Mouse (Mus musculus) ES-E14 (cell line): Measurements from ENCODE around the gene B3gntl1. TPM values are rescaled to one million over a fixed set of nuclear protein-coding genes. Genes with fewer than 3 reads are reported as not detected.

ENCODE experiments used
- DNase-seq: peaks from one replicate; pipeline ENCODE4 v3.0.0-alpha.2; 2013; ENCODE audit warnings: low read depth, low spot score
- H3K27ac ChIP-seq: 2 replicates; pipeline ENCODE4 v1.5.1; 2012; ENCODE audit warnings: low read depth, mild to moderate bottlenecking, low read length, moderate library complexity, mixed read lengths; ENCODE audit not compliant: poor library complexity, insufficient read depth, severe bottlenecking
- H3K36me3 ChIP-seq: 2 replicates; pipeline ENCODE4 v1.6.1; 2012; ENCODE audit warnings: mild to moderate bottlenecking, low read length, moderate library complexity, mixed read lengths; ENCODE audit not compliant: control insufficient read depth, poor library complexity, insufficient read depth, severe bottlenecking
- H3K4me1 ChIP-seq, 2 experiments: fragments of 150-350 bp in 1 of 2; sonication (generic) in 1 of 2; 2 replicates each; pipeline ENCODE4 v1.6.1; 2012; ENCODE audit warnings: low read length in 2 of 2, mild to moderate bottlenecking in 1 of 2, mixed read lengths in 1 of 2; ENCODE audit not compliant: control insufficient read depth in 2 of 2, insufficient read depth in 2 of 2, poor library complexity in 1 of 2
- H3K4me3 ChIP-seq, 2 experiments: fragments of 150-350 bp in 1 of 2; sonication (generic) in 1 of 2; 2 replicates each; pipeline ENCODE4 v1.5.1; 2012; ENCODE audit warnings: low read length in 2 of 2, low read depth in 1 of 2, mild to moderate bottlenecking in 1 of 2, mixed read lengths in 1 of 2; ENCODE audit not compliant: insufficient read depth in 1 of 2, poor library complexity in 1 of 2, severe bottlenecking in 1 of 2
- H3K9ac ChIP-seq: 2 replicates; pipeline ENCODE4 v1.6.1; 2012; ENCODE audit warnings: low read depth, mild to moderate bottlenecking, low read length, mixed read lengths; ENCODE audit not compliant: poor library complexity, insufficient read depth, severe bottlenecking
- H3K9me3 ChIP-seq: fragments of 150-350 bp; sonication (generic); 2 replicates; pipeline ENCODE4 v1.6.1; 2012; ENCODE audit warnings: low read depth, mild to moderate bottlenecking, low read length; ENCODE audit not compliant: control insufficient read depth, insufficient read depth
- CHD2 ChIP-seq: IDR thresholded peaks from 2 replicates; pipeline ENCODE4 v1.6.1; 2014; ENCODE audit warnings: mild to moderate bottlenecking, low read depth, low read length, inconsistent platforms
- HCFC1 ChIP-seq: IDR thresholded peaks from 2 replicates; pipeline ENCODE4 v1.6.1; 2012; ENCODE audit warnings: low read length, inconsistent platforms, borderline replicate concordance; ENCODE audit not compliant: insufficient read depth
- MAFK ChIP-seq: IDR thresholded peaks from 2 replicates; pipeline ENCODE4 v1.6.1; 2014; ENCODE audit warnings: mild to moderate bottlenecking, low read depth, low read length, inconsistent platforms; ENCODE audit not compliant: insufficient read depth
- ZC3H11A ChIP-seq: IDR thresholded peaks from 2 replicates; pipeline ENCODE4 v1.6.1; 2012; ENCODE audit warnings: low read depth, mild to moderate bottlenecking, inconsistent platforms, low read length, borderline replicate concordance
- ZNF384 ChIP-seq: IDR thresholded peaks from 2 replicates; pipeline ENCODE4 v1.6.1; 2012; ENCODE audit warnings: low read depth, low read length, inconsistent platforms
- in situ Hi-C, 2 experiments: fragments of 600-800 bp; cut with MboI; formaldehyde crosslinking; loops; one replicate each; pipeline ENCODE4 v1.15.1; 2025; ENCODE audit warnings: low sequenced_read_pairs in 2 of 2, inconsistent platforms in 1 of 2; ENCODE audit not compliant: unreplicated experiment in 2 of 2
- total RNA-seq: library from RNA; depleted of rRNA; stranded (reverse); fragments of 300-350 nt; gene quantifications from 2 replicates; pipeline ENCODE4 v1.2.3, GENCODE M21; 2012

Gene B3gntl1
- total RNA-seq, 1 experiment: 13.2 TPM

- Histone ChIP-seq H3K4me3 (no peak overlapping the region), H3K9me3 (no peaks in the 10 kb centered on the region), H3K27ac (no peak overlapping the region), H3K36me3 (no peaks in the 10 kb centered on the region), H3K9ac (no peak overlapping the region), H3K4me1 (peaks cover 0 to 11% of the 10 kb centered on the region in 2 experiments; a peak in 1 of 4 replicates)
- TF ChIP-seq ZC3H11A (no peak), ZNF384 (no peak), HCFC1 (no peak), MAFK (no peak), CHD2 (no peak)
- in situ Hi-C loops: no loop called here
- no peak for DNase-seq
Measured at GRCm38 (mm10) chr11:121706521-121707005, 33.6 kb upstream of the B3gntl1 start.

- Histone ChIP-seq H3K4me1 (peaks cover 0 to 11% of the 10 kb centered on the region in 2 experiments; a peak in 1 of 4 replicates), H3K9ac (no peak overlapping the region), H3K27ac (no peak overlapping the region), H3K36me3 (no peaks in the 10 kb centered on the region), H3K9me3 (no peaks in the 10 kb centered on the region), H3K4me3 (peak overlapping the region; percentile 70 to 85; a peak in 3 of 4 replicates)
- no peak for TF ChIP-seq ZC3H11A
- no peak for DNase-seq
- in situ Hi-C loops: no loop called here
Measured at GRCm38 (mm10) chr11:121703619-121704215, 30.8 kb upstream of the B3gntl1 start.

GRCm38 (mm10) chr11:121702895-121703618 is 30.1 kb upstream of the B3gntl1 start:
- H3K9me3 ChIP-seq: no peaks in the 10 kb centered on the region
- H3K4me3 ChIP-seq: peak overlapping the region; percentile 70 to 85
- in situ Hi-C loops: no loop called here
- H3K9ac ChIP-seq: peak overlapping the region; percentile 29; the same call in 1 of the 2 replicates
- no peak for DNase-seq
- H3K36me3 ChIP-seq: no peaks in the 10 kb centered on the region
- TF ChIP-seq ZNF384 (no peak), CHD2 (no peak), MAFK (peak; percentile 48)
- H3K27ac ChIP-seq: no peak overlapping the region
- H3K4me1 ChIP-seq: peaks cover 0 to 11% of the 10 kb centered on the region in 2 experiments; a peak in 1 of 4 replicates

- Histone ChIP-seq H3K36me3 (no peaks in the 10 kb centered on the region), H3K9me3 (no peaks in the 10 kb centered on the region), H3K27ac (no peak overlapping the region), H3K4me1 (peaks cover 0 to 6% of the 10 kb centered on the region in 2 experiments; a peak in 1 of 4 replicates), H3K4me3 (peak overlapping the region; percentile 70 to 85), H3K9ac (peak overlapping the region; percentile 32)
- TF ChIP-seq CHD2: no peak
- TF ChIP-seq ZC3H11A: no peak
- in situ Hi-C loops: no loop called here
- DNase-seq: peak; percentile 40
Measured at GRCm38 (mm10) chr11:121702111-121702894, 29.4 kb upstream of the B3gntl1 start.
